Mouse (Mus musculus) ovary, postnatal 10 days (tissue): ENCODE measurements around the gene Gimap4.

Experiments used
- DNase-seq: peaks from one replicate; pipeline ENCODE4 v3.0.0; 2022; ENCODE audit warnings: low spot score

The Gimap4 gene

DNA sequence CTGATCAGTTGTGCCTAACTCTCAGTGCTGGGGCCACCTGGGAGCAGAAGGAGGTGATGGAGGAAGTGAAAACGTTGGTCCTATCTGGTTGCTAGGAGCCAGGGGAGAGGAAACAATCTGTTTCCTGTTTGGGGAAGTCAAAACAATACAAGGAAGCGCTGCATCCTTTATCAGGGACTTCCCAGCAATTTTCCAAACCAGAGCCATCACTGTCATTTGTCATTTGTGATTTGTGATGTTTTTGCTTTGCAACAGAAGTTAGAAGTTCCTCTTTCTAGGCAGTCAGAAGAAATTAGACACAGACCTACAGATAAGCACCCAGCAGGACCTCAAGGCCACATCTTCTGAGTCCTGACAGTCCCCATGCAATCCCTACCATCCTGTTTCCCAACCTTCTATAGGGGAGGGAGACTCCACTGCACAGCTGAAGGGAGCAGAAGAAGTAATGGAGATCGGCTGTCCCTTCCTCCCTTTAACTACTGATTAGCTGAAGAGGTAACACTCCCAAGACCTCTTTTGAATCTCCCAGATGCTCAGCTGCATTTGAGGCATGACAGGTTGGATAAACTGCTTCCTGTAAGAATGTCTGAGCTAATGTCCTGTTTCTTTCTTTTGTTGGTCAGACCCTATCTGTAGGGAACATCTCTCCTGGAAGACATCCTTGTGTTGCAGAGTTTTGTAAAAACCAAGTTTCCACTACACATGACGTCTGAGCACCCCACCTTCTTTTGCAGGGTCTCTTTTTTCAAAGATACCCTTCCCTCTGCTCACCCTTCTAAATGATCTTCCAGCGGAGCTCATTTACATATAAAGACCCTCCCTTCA, 16.1 kb downstream of the Gimap4 start:
- no peak for DNase-seq

DNA sequence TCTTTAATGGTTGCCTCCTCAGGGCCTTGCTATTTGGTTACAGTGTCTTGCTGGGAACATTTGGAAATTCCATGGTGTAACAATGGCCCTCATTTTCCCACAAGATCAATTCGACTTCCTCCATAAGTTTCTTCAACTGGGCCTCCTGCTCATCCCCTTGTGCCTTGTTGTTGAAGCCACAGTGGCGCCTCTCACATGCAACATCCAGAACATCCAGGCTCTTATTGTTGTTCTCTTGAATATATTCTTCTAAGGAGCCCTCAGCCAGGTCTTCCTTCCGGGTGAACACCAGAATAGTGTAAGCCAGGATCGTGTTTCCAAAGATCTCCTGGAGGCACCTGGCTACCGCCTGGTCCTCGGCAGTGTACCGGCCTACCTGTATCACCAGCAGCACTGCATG, 17.8 kb downstream of the Gimap4 start:
- DNase-seq: no peak

DNA sequence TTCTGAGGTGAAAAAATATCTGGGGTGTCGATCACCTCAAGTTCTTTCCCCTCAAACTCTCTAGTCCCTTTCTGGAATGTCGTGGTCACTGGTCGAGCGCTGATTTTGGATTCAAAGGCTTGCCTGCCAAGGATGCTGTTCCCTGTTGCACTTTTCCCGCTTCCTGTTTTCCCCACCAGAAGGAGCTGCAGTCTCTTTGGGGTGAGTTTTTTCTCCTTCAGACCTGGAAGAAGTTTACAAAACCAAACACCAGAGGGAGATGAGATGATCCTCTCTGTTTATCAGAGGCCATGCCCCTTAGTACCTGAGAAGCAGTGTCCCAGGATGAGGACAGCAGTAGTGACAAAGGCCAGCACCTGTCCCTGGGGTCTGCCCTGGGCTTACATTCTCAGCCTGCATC, 18.3 kb downstream of the Gimap4 start:
- no peak for DNase-seq

DNA sequence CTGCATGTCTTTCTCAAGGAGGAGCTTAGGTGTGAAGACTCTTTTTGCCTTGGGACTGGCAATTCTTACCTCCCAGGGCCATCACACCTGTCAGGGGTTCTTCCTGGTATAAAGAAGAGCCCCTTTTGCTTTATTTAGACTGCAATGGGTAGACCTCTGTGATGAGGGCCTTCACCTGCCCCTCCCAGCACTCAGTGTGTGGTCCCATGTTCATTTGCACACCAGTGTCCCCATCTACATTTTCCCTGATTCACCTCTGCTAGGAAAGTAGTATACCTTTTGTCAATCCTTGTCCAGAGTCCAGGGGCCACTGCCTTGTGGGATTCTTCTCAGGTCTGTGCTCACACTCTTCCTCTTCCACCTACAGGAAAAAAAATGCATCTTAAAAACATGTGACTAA, 19.8 kb downstream of the Gimap4 start:
- DNase-seq: no peak

DNA sequence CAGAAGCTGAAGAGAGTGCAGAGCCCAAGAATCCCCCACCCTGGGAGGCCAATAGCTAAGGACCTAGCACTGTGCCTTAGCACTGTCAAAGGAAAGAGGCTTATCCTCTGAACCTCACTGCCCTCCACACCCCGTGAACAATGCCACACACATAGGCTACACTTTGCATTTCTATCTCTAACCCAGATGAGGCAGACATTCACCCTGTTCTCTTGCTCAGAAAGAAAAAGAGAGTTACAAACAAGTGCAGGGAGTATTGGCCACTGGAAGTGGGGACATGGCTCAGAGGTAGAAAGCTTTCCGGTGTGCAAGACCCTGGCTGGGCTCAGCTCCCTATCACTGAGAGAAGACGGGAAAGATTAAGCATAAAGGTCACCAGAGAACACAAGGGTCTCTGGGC, 21.8 kb downstream of the Gimap4 start:
- DNase-seq: no peak

DNA sequence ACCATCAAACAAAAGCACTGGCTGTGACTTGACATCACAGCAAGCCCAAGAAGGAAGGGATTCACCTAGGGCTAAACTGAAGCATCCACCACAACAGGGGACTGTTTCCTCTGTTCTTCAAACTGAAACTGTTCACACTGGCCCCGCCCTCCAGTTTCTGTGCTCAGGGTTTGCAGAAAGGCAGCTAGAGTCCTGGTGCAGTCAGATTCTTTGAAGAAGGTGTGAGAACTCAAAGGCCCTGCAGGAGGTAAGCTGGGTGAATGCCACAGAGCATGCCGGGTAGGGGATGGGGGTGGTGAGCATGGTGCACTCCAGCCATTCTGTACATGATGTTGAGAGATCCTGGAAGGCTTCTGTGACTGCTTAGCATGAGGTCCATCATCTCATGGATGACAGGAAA, 34.1 kb downstream of the Gimap4 start, which contains the start of the genes Gm28053 and Gimap7:
Gene Gm28053 (plus strand): TSS at position 153 of the 400 bp plus-strand sequence.
Gene Gimap7 (plus strand): TSS at position 167 of the 400 bp plus-strand sequence.
- no peak for DNase-seq

DNA sequence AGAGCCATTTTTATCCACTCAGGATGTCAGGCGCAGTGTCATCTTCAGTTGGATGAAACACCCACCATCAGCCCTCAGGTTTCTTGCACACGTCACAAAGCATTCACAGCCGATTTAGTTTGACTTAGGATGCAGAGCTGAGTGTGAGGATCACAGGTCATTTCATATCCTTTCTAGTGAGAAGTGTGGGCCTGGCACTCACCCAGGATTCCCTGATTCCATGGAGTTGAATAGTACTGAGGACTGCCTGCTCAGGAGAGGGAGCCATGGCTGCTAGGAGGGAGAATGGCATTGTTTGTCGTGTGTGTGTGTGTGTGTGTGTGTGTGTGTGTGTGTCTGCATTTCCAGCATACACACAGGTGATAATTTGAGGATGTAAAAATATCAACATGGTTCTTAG, 36.0 kb downstream of the Gimap4 start:
- no peak for DNase-seq

DNA sequence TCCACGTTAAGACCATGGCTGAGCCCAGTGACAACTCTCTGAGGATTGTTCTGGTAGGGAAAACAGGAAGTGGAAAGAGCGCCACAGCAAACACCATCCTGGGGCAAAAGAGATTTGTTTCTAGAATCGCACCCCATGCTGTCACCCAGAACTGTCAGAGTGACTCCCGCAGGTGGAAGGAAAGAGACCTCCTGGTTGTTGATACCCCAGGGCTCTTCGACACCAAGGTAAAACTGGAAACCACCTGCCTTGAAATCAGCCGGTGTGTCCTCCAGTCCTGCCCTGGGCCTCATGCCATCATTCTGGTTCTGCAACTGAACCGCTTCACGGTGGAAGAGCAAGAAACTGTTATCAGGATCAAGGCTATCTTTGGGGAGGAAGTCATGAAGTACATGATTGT, 39.1 kb downstream of the Gimap4 start:
- no peak for DNase-seq

DNA sequence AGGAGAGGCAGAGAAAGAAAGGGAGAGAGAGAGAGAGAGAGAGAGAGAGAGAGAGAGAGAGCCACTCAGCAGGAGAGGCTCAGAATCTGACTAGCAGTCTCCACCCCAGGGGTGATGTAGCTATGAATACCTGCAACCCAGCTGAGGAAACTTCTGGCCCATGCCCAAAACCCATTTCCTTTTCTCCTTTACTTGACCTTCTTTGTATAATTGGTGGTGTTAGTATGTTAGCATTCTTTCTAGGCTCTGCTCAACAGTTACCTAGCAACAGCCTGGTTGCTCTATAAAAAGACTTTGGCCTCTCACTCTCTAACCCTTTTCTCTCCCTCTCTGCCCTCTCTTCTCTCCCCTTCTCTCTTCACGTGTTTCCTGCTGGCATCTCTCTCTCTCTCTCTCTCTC, 41.1 kb downstream of the Gimap4 start:
- DNase-seq: no peak

DNA sequence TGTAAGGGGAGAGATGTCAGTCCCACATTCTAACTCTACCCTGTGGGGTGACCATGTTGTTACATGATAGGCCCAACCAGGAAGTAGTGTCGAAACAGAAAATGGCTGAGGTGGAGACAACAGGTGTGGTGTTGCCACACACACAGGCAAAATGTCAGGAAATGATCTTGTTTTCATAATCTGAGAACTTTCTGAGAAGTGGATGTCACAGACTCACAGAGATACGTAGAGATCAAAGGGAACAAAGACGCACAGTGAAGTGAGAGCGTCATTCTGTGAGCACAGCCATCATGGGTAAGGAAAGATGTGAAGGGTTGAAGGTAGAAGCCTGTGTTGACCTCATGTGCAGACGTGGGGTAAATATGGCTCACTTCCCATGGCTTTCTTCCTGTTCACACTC, 43.4 kb downstream of the Gimap4 start:
- no peak for DNase-seq

DNA sequence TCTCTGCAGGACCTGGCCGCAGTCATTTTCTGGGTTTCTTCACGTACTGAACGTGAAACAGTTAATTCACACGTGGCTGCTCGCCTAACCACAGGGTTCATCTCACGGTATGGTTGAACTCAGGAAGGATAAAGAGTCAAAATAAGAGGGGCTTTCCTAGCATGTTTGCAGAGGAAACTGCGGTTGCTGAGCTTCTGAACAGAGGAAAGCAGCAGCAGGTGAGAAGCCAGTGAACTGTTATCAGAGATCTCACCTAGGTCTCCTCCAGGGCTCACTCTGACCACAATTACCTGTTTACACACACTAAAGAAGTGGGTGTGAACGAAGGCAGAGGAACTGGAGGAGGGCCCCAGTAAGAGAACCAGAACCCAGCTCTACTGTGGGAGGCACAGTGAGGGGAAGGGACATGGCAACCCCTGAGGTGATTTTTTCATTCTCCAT, 48.5 kb downstream of the Gimap4 start:
- DNase-seq: no peak

DNA sequence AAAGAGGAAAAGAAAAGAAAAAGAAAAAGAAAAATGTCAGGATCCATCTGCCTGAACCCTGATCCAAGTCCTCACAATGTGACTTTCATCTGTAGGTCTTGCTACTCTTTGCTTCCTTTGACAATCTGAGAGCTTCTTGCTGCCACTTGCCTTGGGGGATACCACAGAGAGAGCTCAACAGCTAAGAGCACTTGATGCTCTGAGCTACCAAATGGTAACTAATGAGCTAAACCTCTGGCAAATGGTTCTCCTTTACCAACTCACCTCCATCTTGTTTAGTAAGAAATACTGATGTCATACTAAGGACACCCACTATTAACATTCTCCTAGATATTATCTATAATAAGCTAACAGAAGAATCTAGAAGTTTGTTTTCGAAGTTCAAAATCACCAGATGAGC, 49.3 kb downstream of the Gimap4 start:
- no peak for DNase-seq

DNA sequence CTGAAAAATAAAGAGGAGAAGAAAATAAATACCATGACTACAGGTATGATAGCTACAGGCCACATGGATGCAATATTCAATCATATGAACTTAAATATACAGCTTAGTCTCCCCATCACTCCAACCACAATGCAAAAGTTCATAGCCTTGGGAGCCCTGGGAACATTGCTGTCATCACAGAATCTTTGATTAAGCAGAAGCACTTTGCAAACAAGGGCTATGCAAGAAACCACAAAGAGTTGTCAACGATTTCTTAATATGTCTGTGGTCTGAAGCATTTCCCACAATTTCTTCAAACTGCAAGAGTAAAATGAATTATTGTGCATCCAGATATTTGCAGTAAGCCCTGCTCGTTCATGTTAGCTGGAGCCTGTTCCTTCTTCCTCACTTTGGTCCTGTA, 52.7 kb downstream of the Gimap4 start:
- DNase-seq: no peak

DNA sequence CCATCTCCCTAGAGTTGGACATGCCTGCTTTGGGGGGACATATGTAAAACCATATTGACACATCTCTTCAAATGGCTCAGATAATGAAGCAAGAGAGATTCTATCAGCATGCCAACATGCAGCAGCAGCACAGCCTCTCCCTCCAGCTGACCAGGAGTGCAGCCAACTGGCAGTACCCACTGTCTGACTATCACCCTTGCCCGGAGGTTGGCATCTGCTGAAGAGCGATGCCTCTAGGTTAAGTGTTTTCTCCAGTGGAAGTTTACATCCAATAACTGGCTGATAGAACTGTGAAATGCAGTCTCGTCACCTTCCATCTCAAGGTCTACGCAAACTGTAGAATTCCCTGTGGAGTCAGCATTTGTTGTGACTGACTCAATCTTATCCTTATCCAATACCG, 53.3 kb downstream of the Gimap4 start:
- no peak for DNase-seq

DNA sequence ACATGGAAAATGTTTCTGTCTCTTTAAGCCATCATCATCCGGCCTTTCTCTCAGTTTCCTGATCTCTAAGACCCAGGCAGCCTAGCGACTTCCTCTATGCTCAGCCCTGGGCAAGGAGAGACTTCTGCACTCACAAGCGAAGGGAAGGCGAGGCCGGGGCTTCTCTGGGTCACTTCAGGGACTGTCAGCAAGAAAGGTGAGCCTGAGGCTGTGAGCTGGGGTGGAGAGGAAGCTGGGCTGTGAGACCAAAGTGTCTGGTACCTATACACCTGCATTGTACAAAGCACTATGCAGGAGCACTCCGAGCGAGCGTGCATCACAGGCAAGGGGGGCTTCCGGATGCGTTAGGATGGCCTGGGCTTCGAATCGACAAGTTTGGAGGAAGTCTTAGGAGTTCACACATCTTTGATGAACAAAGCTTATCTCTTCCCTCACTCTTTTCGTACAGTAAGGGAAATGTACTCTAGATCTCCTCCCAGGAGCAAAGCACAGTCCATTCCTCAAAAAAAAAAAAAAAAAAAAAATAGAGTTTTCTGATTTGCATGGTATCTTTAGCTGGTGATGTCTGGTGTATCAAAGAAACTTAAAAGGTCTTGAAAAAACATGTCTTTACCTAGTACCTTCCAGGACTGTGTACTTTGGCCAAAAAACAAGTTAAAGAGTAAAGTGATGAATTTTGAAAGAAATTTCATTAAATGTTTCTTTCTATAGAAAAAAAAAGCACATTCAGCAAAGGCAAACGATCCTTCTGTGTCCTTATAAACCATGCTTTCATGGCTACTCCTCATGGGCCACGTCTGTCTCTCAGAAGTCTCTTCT, 54.8 kb downstream of the Gimap4 start, which contains the start of gene Gimap1:
Gene Gimap1 (plus strand): TSS at position 94 of the 819 bp plus-strand sequence.
- DNase-seq: no peak

DNA sequence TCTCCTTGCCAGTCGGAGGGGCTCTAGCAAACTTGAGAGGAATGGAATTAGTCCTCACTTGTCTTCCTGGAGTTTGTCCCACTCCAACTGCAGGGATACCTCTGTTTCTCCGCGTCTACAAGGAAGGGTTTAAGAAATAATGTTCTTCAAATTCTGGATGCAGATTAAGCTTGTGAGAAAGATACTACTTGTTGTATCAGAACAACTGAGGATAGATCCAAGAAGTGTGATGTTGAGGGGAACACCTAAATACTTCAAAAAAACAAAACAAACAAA, 55.4 kb downstream of the Gimap4 start:
- no peak for DNase-seq

DNA sequence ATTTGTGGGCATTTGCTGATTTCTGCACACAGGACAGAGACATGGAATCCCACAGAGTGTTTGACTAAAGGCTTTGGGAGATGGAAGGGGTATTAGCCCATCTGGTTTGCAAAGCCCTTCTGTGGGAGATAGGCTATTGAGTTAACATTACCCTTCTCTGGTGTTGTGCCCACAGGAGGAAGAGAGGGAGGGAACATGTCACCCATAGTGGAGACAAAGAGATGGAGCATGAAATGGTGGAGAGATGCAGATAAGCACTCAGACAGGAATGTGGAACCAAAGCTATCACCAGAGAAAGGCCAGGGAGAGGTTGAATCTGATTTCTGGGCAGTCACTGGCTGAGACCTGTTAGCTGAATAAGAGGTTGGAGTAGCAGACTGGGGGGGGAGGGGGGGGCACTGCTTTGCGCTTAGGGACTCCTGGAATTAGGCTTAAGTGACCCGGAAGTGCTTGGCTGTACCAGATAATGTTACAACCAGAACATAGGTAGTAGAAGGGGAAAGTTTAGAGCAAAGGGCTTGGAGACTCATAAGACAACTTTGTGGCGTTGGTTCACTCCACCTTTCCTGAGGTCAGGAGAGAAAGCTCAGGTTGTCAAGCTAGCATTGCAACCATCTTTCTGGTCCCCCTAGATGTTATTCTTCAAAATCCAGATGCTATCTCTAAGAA, 56.3 kb downstream of the Gimap4 start:
- no peak for DNase-seq

DNA sequence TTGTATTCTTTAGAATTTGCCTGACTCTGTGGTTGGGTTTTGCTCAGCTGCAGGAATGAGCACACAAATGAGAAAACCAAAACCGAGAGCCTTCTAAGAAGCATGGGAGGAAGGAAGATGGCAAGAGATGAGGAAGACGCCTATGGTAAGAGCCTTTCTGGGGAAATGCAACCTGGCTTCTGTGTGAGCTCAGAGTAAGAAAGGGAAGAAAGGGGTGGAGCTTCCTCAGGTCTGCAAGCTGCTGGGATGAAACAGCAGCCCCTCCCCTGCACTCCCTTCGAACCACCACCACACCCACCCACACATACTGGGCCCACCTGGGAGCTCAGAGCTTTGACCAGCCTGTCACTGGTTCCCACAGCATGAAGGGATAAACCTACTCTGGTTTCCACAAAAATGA, 56.9 kb downstream of the Gimap4 start:
- no peak for DNase-seq
